Mouse (Mus musculus): ENCODE results near the gene Cdkn1c. TPM values are rescaled to one million over a fixed set of nuclear protein-coding genes. Genes with fewer than 3 reads are reported as not detected.

Gene Cdkn1c
- total and polyA plus RNA-seq, 3 experiments: 10.0 to 11.9 TPM; not detected in 1

DNA sequence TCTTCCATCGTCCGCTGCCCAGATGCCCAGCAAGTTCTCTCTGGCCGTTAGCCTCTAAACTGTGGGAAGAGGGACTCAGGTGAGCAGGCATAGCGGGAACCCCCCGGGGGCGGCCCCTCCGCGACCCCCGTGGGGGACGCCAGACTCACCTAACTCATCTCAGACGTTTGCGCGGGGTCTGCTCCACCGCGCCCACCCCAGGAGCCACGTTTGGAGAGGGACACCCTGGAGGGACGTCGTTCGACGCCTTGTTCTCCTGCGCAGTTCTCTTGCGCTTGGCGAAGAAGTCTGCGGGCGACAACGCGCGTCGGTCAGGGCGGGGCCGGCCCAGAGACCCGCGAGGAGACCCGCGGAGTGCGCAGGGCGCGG is 1.9 kb downstream of the Cdkn1c start:
- no peaks in the 10 kb centered on the region for H3K27me3 ChIP-seq (ENCODE audit: control insufficient read depth in 1 of 2, insufficient read depth in 2 of 2, low read length in 2 of 2)
- no peaks in the 10 kb centered on the region for H3K79me2 ChIP-seq (ENCODE audit: control insufficient read depth, insufficient read depth, low read length, poor library complexity)
- peaks cover 0 to 5% of the 10 kb centered on the region in 2 experiments; a peak in 1 of 4 replicates for H3K4me1 ChIP-seq (ENCODE audit: control insufficient read depth in 1 of 2, insufficient read depth in 2 of 2, low read length in 2 of 2)
- H3K9me3 ChIP-seq (replicated peaks; ENCODE audit: insufficient read depth, low read length): no peaks in the 10 kb centered on the region
- H3K36me3 ChIP-seq (ENCODE audit: control insufficient read depth in 1 of 2, insufficient read depth in 2 of 2, low read length in 2 of 2): peaks cover 0 to 6% of the 10 kb centered on the region in 2 experiments; a peak in 2 of 4 replicates
- no peak for TF ChIP-seq MEF2A (IDR thresholded peaks at IDR 0.05; ENCODE audit: extremely low read depth, insufficient replicate concordance, low read depth, low read length, poor library complexity, severe bottlenecking)
- no peak for TF ChIP-seq POLR2AphosphoS2 (IDR thresholded peaks at IDR 0.05; ENCODE audit: low read length)
- no peak for TF ChIP-seq UBTF (IDR thresholded peaks at IDR 0.05; ENCODE audit: borderline replicate concordance, insufficient read depth, low read depth, low read length)
- no peak for TF ChIP-seq GABPA (IDR thresholded peaks at IDR 0.05; ENCODE audit: low read depth, low read length)
- no peak for TF ChIP-seq USF1 (IDR thresholded peaks at IDR 0.05; ENCODE audit: low read depth, low read length)
- TF ChIP-seq TBP (IDR thresholded peaks at IDR 0.05; ENCODE audit: low read depth, low read length): no peak
- TF ChIP-seq SIN3A (IDR thresholded peaks at IDR 0.05; ENCODE audit: low read length): no peak
- TF ChIP-seq MAFK (IDR thresholded peaks at IDR 0.05; ENCODE audit: borderline replicate concordance, low read depth, low read length): no peak
- no peak for TF ChIP-seq ETS1 (IDR thresholded peaks at IDR 0.05; ENCODE audit: low read depth, low read length)
- TF ChIP-seq RAD21 (IDR thresholded peaks at IDR 0.05; ENCODE audit: low read depth, low read length): no peak
- no peak for TF ChIP-seq NELFE (IDR thresholded peaks at IDR 0.05; ENCODE audit: low read depth, low read length)
- no peak for TF ChIP-seq USF2 (IDR thresholded peaks at IDR 0.05; ENCODE audit: borderline replicate concordance in 1 of 2, insufficient read depth in 1 of 2, low read depth in 1 of 2, low read length in 2 of 2)
- no peak for TF ChIP-seq ZMIZ1 (IDR thresholded peaks at IDR 0.05; ENCODE audit: low read depth, low read length)
- H3K4me3 ChIP-seq (ENCODE audit: control insufficient read depth in 1 of 2, insufficient read depth in 1 of 2, low read depth in 2 of 2, low read length in 2 of 2): no peak overlapping the region
- DNase-seq (ENCODE audit: low read depth, low spot score): no peak
- H3K9ac ChIP-seq (ENCODE audit: control insufficient read depth, low read depth, low read length, poor library complexity, severe bottlenecking): no peak overlapping the region
- no peak overlapping the region for H3K27ac ChIP-seq (ENCODE audit: control insufficient read depth, low read depth, low read length)

DNA sequence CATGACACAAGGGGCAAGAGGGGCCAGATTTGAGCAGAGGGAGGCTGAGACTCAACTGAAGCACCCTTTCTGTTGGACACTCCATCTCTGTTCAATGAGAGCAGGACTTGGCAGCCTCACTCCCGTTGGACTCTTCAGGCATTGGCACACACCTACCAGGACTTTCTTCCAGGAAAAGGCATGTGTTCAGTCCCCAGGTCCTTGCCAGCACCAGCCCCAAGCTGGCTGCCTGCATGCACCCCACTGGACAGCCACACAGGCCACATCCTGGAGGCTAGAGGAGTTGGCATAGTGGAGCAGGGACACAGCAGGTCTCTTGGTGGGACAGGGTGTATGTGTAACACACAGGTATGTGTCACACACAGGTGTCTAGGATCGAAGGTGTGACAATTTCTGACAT is 13.7 kb downstream of the Cdkn1c start:
- Histone ChIP-seq H3K4me1 (ENCODE audit: control insufficient read depth in 1 of 2, insufficient read depth in 2 of 2, low read length in 2 of 2) (no peaks in the 10 kb centered on the region), H3K27me3 (ENCODE audit: control insufficient read depth in 1 of 2, insufficient read depth in 2 of 2, low read length in 2 of 2) (peaks cover 0 to 1% of the 10 kb centered on the region in 2 experiments; a peak in 1 of 4 replicates), H3K27ac (ENCODE audit: control insufficient read depth, low read depth, low read length) (no peak overlapping the region), H3K36me3 (ENCODE audit: control insufficient read depth in 1 of 2, insufficient read depth in 2 of 2, low read length in 2 of 2) (no peaks in the 10 kb centered on the region), H3K9me3 (replicated peaks; ENCODE audit: insufficient read depth, low read length) (no peaks in the 10 kb centered on the region), H3K9ac (ENCODE audit: control insufficient read depth, low read depth, low read length, poor library complexity, severe bottlenecking) (no peak overlapping the region), H3K4me3 (ENCODE audit: control insufficient read depth in 1 of 2, insufficient read depth in 1 of 2, low read depth in 2 of 2, low read length in 2 of 2) (no peak overlapping the region), H3K79me2 (ENCODE audit: control insufficient read depth, insufficient read depth, low read length, poor library complexity) (no peaks in the 10 kb centered on the region)
- no peak for TF ChIP-seq TCF12 (IDR thresholded peaks at IDR 0.05; ENCODE audit: low read depth, low read length)
- TF ChIP-seq POLR2A (IDR thresholded peaks at IDR 0.05; ENCODE audit: control insufficient read depth in 1 of 2, insufficient read depth in 1 of 2, low read depth in 1 of 2, low read length in 2 of 2, poor library complexity in 1 of 2): no peak
- no peak for TF ChIP-seq JUND (IDR thresholded peaks at IDR 0.05; ENCODE audit: low read depth, low read length)
- no peak for TF ChIP-seq ELF1 (IDR thresholded peaks at IDR 0.05; ENCODE audit: low read depth, low read length)
- TF ChIP-seq HCFC1 (IDR thresholded peaks at IDR 0.05; ENCODE audit: low read depth, low read length): no peak
- no peak for TF ChIP-seq MYB (IDR thresholded peaks at IDR 0.05; ENCODE audit: low read depth, low read length)
- TF ChIP-seq SIN3A (IDR thresholded peaks at IDR 0.05; ENCODE audit: low read length): no peak
- no peak for DNase-seq (ENCODE audit: low read depth, low spot score)

All from MEL (cell line).